Mouse (Mus musculus) liver, embryonic 15.5 days (tissue): ENCODE measurements around the gene Nhp2. TPM values are rescaled to one million over a fixed set of nuclear protein-coding genes. Genes with fewer than 3 reads are reported as not detected.
A peak's percentile ranks its signal among the peaks of the same experiment; 100 is the strongest.
"Not testable (repeated sequence)": the region's sequence is repeated elsewhere in the genome, so short reads cannot be mapped to it uniquely, and the experiment has no call there.

ENCODE experiments used
- ATAC-seq: fragments of 200-750 bp; cut with Nextera tagmentation; 2 replicates; pipeline ENCODE4 v1.8.0; 2017; ENCODE audit warnings: moderate number of reproducible peaks, mild to moderate bottlenecking, moderate library complexity; ENCODE audit not compliant: insufficient read depth
- H3K27ac ChIP-seq: fragments of 300-500 bp; sonication (generic); replicated peaks from 2 replicates; pipeline ENCODE4 v1.5.1; 2015; ENCODE audit warnings: mild to moderate bottlenecking, inconsistent platforms
- H3K27me3 ChIP-seq: fragments of 300-500 bp; sonication (generic); 2 replicates; pipeline ENCODE4 v1.6.1; 2015; ENCODE audit warnings: mild to moderate bottlenecking, inconsistent platforms
- H3K36me3 ChIP-seq: fragments of 300-500 bp; sonication (generic); replicated peaks from 2 replicates; pipeline ENCODE4 v1.6.1; 2015; ENCODE audit warnings: moderate library complexity, mild to moderate bottlenecking, inconsistent platforms
- H3K4me1 ChIP-seq: fragments of 300-500 bp; sonication (generic); replicated peaks from 2 replicates; pipeline ENCODE4 v1.6.1; 2015; ENCODE audit warnings: inconsistent platforms
- H3K4me2 ChIP-seq: fragments of 300-500 bp; sonication (generic); 2 replicates; pipeline ENCODE4 v1.6.1; 2015; ENCODE audit warnings: moderate library complexity, mild to moderate bottlenecking, inconsistent platforms
- H3K4me3 ChIP-seq: fragments of 300-500 bp; sonication (generic); replicated peaks from 2 replicates; pipeline ENCODE4 v1.5.1; 2015; ENCODE audit warnings: mild to moderate bottlenecking, inconsistent platforms
- H3K9ac ChIP-seq: fragments of 300-500 bp; sonication (generic); 2 replicates; pipeline ENCODE4 v1.6.1; 2015; ENCODE audit warnings: moderate library complexity, mild to moderate bottlenecking, inconsistent platforms
- H3K9me3 ChIP-seq: fragments of 300-500 bp; sonication (generic); replicated peaks from 2 replicates; pipeline ENCODE4 v1.6.1; 2016; ENCODE audit warnings: inconsistent platforms
- WGBS: fragments of 180-500 bp; shearing (Covaris S2); methylation state at CpG from one replicate; pipeline ENCODE4 v1.1.7; 2015; ENCODE audit warnings: mixed read lengths; ENCODE audit not compliant: insufficient replicate concordance; 5-methylcytosine and 5-hydroxymethylcytosine counted together
- polyA plus RNA-seq: library from polyadenylated mRNA; unstranded; fragments of >200 nt; fragmentation: Nextera tagmentation; extraction: Ambion mirVana; gene quantifications from 2 replicates; pipeline ENCODE4 v1.2.1, GENCODE M21; 2015

The Nhp2 gene
- polyA plus RNA-seq, 1 experiment from 2014 or later = 95.6 TPM

GRCm38 (mm10) chr11:51607096-51607738, 12.3 kb upstream of the Nhp2 start:
- H3K27ac ChIP-seq = peak overlapping the region; percentile 88
- WGBS = 7% methylated on average over 15 of the region's 15 CpGs
- H3K9ac ChIP-seq = peak overlapping the region; percentile 72
- H3K9me3 ChIP-seq = no peaks in the 10 kb centered on the region
- peaks cover 69% of the 10 kb centered on the region for H3K4me1 ChIP-seq
- H3K4me2 ChIP-seq = peak overlapping the region; percentile 84
- peak overlapping the region; percentile 90 for H3K4me3 ChIP-seq
- peaks cover 36% of the 10 kb centered on the region for H3K36me3 ChIP-seq
- peak; percentile 45 for ATAC-seq
- H3K27me3 ChIP-seq = no peaks in the 10 kb centered on the region

GRCm38 (mm10) chr11:51609266-51609909, 10.1 kb upstream of the Nhp2 start:
- Histone ChIP-seq H3K4me3 (no peak overlapping the region), H3K9ac (peak overlapping the region; percentile 15; the same call in 1 of the 2 replicates), H3K4me1 (peaks cover 47% of the 10 kb centered on the region), H3K27me3 (no peaks in the 10 kb centered on the region), H3K36me3 (peaks cover 14% of the 10 kb centered on the region), H3K27ac (peak overlapping the region; percentile 86), H3K4me2 (peak overlapping the region; percentile 56), H3K9me3 (no peaks in the 10 kb centered on the region)
- ATAC-seq = peak; percentile 37; the same call in 1 of the 2 replicates
- WGBS = 9% methylated on average over 3 of the region's 3 CpGs

GRCm38 (mm10) chr11:51609940-51610339, 9.6 kb upstream of the Nhp2 start:
- Histone ChIP-seq H3K9ac (peak overlapping the region; percentile 15; the same call in 1 of the 2 replicates), H3K4me2 (peak overlapping the region; percentile 56), H3K27ac (peak overlapping the region; percentile 86), H3K4me1 (peaks cover 45% of the 10 kb centered on the region)
- not testable (repeated sequence) for H3K4me3 ChIP-seq, H3K27me3 ChIP-seq, H3K36me3 ChIP-seq, ATAC-seq, H3K9me3 ChIP-seq
- 47% methylated on average over 5 of the region's 5 CpGs for WGBS

- no peak overlapping the region for H3K27ac ChIP-seq
- 83% methylated on average over 8 of the region's 8 CpGs for WGBS
- H3K9me3 ChIP-seq = no peaks in the 10 kb centered on the region
- no peak overlapping the region for H3K4me2 ChIP-seq
- no peak for ATAC-seq
- H3K9ac ChIP-seq = no peak overlapping the region
- H3K36me3 ChIP-seq = no peaks in the 10 kb centered on the region
- no peak overlapping the region for H3K4me3 ChIP-seq
- H3K4me1 ChIP-seq = peaks cover 48% of the 10 kb centered on the region
- H3K27me3 ChIP-seq = no peaks in the 10 kb centered on the region
Measured at GRCm38 (mm10) chr11:51614256-51614655, 5.3 kb upstream of the Nhp2 start.

- Histone ChIP-seq H3K4me2 (peak overlapping the region; percentile 81), H3K4me1 (peaks cover 44% of the 10 kb centered on the region), H3K4me3 (peak overlapping the region; percentile 56), H3K27me3 (no peaks in the 10 kb centered on the region), H3K27ac (peak overlapping the region; percentile 88), H3K36me3 (no peaks in the 10 kb centered on the region), H3K9me3 (no peaks in the 10 kb centered on the region), H3K9ac (peak overlapping the region; percentile 72)
- WGBS = 25% methylated on average over 7 of the region's 7 CpGs
- no peak for ATAC-seq
Measured at GRCm38 (mm10) chr11:51615129-51615528, 4.4 kb upstream of the Nhp2 start.

- H3K4me1 ChIP-seq = peaks cover 47% of the 10 kb centered on the region
- WGBS = 1% methylated on average over 14 of the region's 14 CpGs
Measured at GRCm38 (mm10) chr11:51615601-51616000, 3.9 kb upstream of the Nhp2 start.

GRCm38 (mm10) chr11:51616113-51616512, 3.4 kb upstream of the Nhp2 start:
- WGBS = 79% methylated on average over 7 of the region's 7 CpGs
- not testable (repeated sequence) for H3K9me3 ChIP-seq, ATAC-seq, H3K36me3 ChIP-seq, H3K27me3 ChIP-seq
- peak overlapping the region; percentile 56 for H3K4me3 ChIP-seq
- peaks cover 52% of the 10 kb centered on the region for H3K4me1 ChIP-seq
- peak overlapping the region; percentile 81 for H3K4me2 ChIP-seq
- H3K9ac ChIP-seq = peak overlapping the region; percentile 72
- peak overlapping the region; percentile 88 for H3K27ac ChIP-seq

More at GRCm38 (mm10) chr11:51615601-51616000, 3.9 kb upstream of the Nhp2 start:
- H3K27ac ChIP-seq = peak overlapping the region; percentile 88
- peak overlapping the region; percentile 81 for H3K4me2 ChIP-seq
- H3K36me3 ChIP-seq = no peaks in the 10 kb centered on the region
- H3K9ac ChIP-seq = peak overlapping the region; percentile 72
- peak overlapping the region; percentile 56 for H3K4me3 ChIP-seq
- no peaks in the 10 kb centered on the region for H3K9me3 ChIP-seq
- H3K27me3 ChIP-seq = no peaks in the 10 kb centered on the region
- peak; percentile 80 for ATAC-seq

- under 1% methylated on average over 4 of the region's 4 CpGs for WGBS
- no peaks in the 10 kb centered on the region for H3K9me3 ChIP-seq
- no peak overlapping the region for H3K27ac ChIP-seq
- no peak overlapping the region for H3K4me3 ChIP-seq
- H3K9ac ChIP-seq = no peak overlapping the region
- H3K4me1 ChIP-seq = peaks cover 61% of the 10 kb centered on the region
- H3K36me3 ChIP-seq = peaks cover 14% of the 10 kb centered on the region
- no peak overlapping the region for H3K4me2 ChIP-seq
- no peak for ATAC-seq
- H3K27me3 ChIP-seq = no peaks in the 10 kb centered on the region
Measured at GRCm38 (mm10) chr11:51617693-51618092, 1.8 kb upstream of the Nhp2 start.

GRCm38 (mm10) chr11:51618894-51619408, 584 bp upstream of the Nhp2 start:
- 28% methylated on average over 8 of the region's 8 CpGs for WGBS
- peak; percentile 5 for ATAC-seq
- peak overlapping the region; percentile 53; the same call in 1 of the 2 replicates for H3K27ac ChIP-seq
- H3K9ac ChIP-seq = peak overlapping the region; percentile 67
- H3K27me3 ChIP-seq = no peaks in the 10 kb centered on the region
- H3K4me2 ChIP-seq = peak overlapping the region; percentile 92
- H3K4me3 ChIP-seq = peak overlapping the region; percentile 79
- peaks cover 27% of the 10 kb centered on the region for H3K36me3 ChIP-seq
- no peaks in the 10 kb centered on the region for H3K9me3 ChIP-seq
- peaks cover 65% of the 10 kb centered on the region for H3K4me1 ChIP-seq

GRCm38 (mm10) chr11:51620084-51620483, 549 bp downstream of the Nhp2 start:
- H3K4me1 ChIP-seq = peaks cover 64% of the 10 kb centered on the region
- H3K27ac ChIP-seq = peak overlapping the region; percentile 65; the same call in 1 of the 2 replicates
- ATAC-seq = no peak
- no peaks in the 10 kb centered on the region for H3K27me3 ChIP-seq
- H3K4me3 ChIP-seq = peak overlapping the region; percentile 79
- H3K4me2 ChIP-seq = peak overlapping the region; percentile 92
- H3K9ac ChIP-seq = peak overlapping the region; percentile 67
- no peaks in the 10 kb centered on the region for H3K9me3 ChIP-seq
- 1% methylated on average over 11 of the region's 11 CpGs for WGBS
- peaks cover 38% of the 10 kb centered on the region for H3K36me3 ChIP-seq

GRCm38 (mm10) chr11:51621776-51622175, 2.2 kb downstream of the Nhp2 start:
- WGBS = 84% methylated on average over 2 of the region's 2 CpGs
- ATAC-seq = no peak
- Histone ChIP-seq H3K4me2 (no peak overlapping the region), H3K4me1 (peaks cover 60% of the 10 kb centered on the region), H3K9me3 (no peaks in the 10 kb centered on the region), H3K27ac (no peak overlapping the region), H3K9ac (no peak overlapping the region), H3K36me3 (peaks cover 53% of the 10 kb centered on the region), H3K27me3 (no peaks in the 10 kb centered on the region), H3K4me3 (no peak overlapping the region)
